Mouse (Mus musculus): ENCODE results near the gene Ulk4. TPM values are rescaled to one million over a fixed set of nuclear protein-coding genes. Genes with fewer than 3 reads are reported as not detected.

The Ulk4 gene
- polyA plus RNA-seq, 1 experiment from 2014 or later: 122 TPM

DNA sequence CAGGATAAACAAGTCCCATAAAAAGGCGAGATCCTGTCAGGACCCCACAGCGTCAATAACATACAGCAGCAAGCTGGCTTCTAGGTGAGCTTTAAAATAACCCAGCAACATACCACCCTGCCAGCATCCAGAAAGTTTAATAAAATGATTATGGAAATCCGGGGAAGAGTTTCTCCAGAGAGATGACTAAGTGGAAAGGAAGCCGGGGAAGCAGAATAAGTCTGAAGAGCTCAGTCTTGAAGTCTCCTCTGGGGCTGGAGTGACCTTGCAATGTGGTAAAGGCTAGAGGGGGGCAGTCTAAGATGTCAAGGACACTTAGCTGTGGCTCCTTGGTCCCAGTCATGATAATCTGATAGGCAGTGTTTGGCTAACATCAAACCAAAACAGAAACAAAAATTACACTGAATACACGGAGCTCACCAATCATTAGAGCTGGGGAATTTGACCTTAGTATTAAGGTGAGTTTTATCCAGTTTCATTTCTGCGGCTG is 303.9 kb downstream of the Ulk4 start:
- WGBS: 50% methylated on average over 6 of the region's 6 CpGs
- Histone ChIP-seq H3K9ac (replicated peaks; ENCODE audit: low read depth) (no peak overlapping the region), H3K4me2 (replicated peaks; ENCODE audit: low read depth, low read length) (no peak overlapping the region), H3K36me3 (ENCODE audit: insufficient read depth, low read length) (peaks cover 5% of the 10 kb centered on the region; the same call in 1 of the 2 replicates), H3K4me3 (ENCODE audit: low read depth, low read length) (no peak overlapping the region), H3K4me1 (ENCODE audit: insufficient read depth, low read depth, low read length) (peaks cover 8% of the 10 kb centered on the region; the same call in 1 of the 2 replicates), H3K9me3 (ENCODE audit: low read length) (no peaks in the 10 kb centered on the region), H3K27me3 (replicated peaks; ENCODE audit: insufficient read depth, low read length) (no peaks in the 10 kb centered on the region), H3K27ac (ENCODE audit: low read length) (no peak overlapping the region)
- ATAC-seq: no peak
- no peak for DNase-seq (ENCODE audit: low spot score)
- TF ChIP-seq EP300 (IDR thresholded peaks at IDR 0.05) (no peak), CTCF (IDR thresholded peaks at IDR 0.05) (no peak)

DNA sequence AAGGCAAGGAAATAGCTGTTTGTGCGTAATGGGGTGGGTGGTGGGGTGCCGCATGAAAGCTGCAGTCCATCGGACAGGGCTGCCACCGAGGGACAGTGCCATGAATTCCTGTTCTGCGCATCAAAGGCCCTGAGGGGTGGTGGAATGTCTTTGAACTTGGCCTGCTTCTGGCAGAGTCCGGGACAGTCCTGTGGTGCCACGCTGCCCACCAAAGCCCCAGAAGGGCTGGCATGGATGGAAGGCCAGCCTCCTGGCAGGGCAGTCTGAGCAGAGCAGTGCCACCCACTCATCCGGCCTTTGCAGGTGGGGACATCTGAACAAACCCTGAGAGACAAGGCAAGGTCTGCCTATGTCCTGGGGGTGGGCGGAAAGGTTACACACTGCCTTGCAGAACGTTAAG is 312.0 kb downstream of the Ulk4 start:
- Histone ChIP-seq H3K9ac (replicated peaks; ENCODE audit: low read depth) (no peak overlapping the region), H3K9me3 (ENCODE audit: low read length) (no peaks in the 10 kb centered on the region), H3K36me3 (ENCODE audit: insufficient read depth, low read length) (peaks cover 37% of the 10 kb centered on the region), H3K4me3 (ENCODE audit: low read depth, low read length) (no peak overlapping the region), H3K27ac (ENCODE audit: low read length) (no peak overlapping the region), H3K4me1 (ENCODE audit: insufficient read depth, low read depth, low read length) (no peaks in the 10 kb centered on the region), H3K4me2 (replicated peaks; ENCODE audit: low read depth, low read length) (no peak overlapping the region), H3K27me3 (replicated peaks; ENCODE audit: insufficient read depth, low read length) (no peaks in the 10 kb centered on the region)
- ATAC-seq: no peak
- TF ChIP-seq EP300 (IDR thresholded peaks at IDR 0.05): no peak
- TF ChIP-seq CTCF (IDR thresholded peaks at IDR 0.05): no peak
- DNase-seq (ENCODE audit: low spot score): no peak
- 84% methylated on average over 10 of the region's 10 CpGs for WGBS

DNA sequence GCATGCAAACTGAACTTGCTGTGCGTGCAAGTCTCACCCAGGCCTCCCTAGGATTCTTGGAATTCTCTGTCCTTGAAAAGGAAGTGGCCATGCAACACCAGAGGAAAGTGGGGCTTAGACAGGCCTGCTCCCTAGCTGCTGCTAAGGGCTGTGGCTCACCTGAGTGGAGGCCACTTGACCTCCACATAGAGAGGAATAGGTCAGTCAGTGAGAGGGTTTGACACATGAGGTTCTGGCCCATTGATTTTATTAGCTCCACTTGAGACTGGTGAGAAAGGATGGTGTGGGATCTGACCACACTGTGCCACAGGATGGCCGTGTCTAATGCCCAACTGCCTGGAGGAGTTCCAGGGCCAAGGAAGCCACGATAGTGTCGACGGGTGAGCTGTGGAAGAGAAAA is 312.8 kb downstream of the Ulk4 start:
- no peaks in the 10 kb centered on the region for H3K4me1 ChIP-seq (ENCODE audit: insufficient read depth, low read depth, low read length)
- no peaks in the 10 kb centered on the region for H3K27me3 ChIP-seq (replicated peaks; ENCODE audit: insufficient read depth, low read length)
- no peak overlapping the region for H3K4me3 ChIP-seq (ENCODE audit: low read depth, low read length)
- TF ChIP-seq CTCF (IDR thresholded peaks at IDR 0.05): no peak
- no peak for TF ChIP-seq EP300 (IDR thresholded peaks at IDR 0.05)
- WGBS: 63% methylated on average over 5 of the region's 5 CpGs
- H3K27ac ChIP-seq (ENCODE audit: low read length): no peak overlapping the region
- peaks cover 43% of the 10 kb centered on the region for H3K36me3 ChIP-seq (ENCODE audit: insufficient read depth, low read length)
- H3K9me3 ChIP-seq (ENCODE audit: low read length): no peaks in the 10 kb centered on the region
- ATAC-seq (no peak), DNase-seq (ENCODE audit: low spot score) (no peak)
- H3K4me2 ChIP-seq (replicated peaks; ENCODE audit: low read depth, low read length): no peak overlapping the region
- H3K9ac ChIP-seq (replicated peaks; ENCODE audit: low read depth): no peak overlapping the region

DNA sequence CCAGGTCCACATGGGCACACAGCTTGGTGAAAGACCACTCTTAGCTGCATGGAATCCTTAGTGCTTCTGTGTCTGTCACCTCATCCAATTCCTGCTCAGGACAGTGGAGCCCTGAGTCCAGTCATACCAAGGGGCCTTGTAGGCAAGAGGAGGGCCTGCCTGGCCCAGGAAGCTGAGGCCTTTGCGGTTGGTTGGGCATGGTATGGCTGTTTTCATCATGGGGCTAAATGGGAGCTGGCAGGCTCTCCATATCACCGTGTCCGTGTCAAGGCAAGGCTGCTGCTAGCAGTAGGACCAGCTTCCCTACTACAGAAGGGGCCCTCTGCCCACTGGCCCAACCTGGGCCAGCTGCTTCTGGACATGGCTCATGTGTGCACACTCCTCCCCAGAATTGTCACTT is 313.3 kb downstream of the Ulk4 start:
- H3K4me1 ChIP-seq (ENCODE audit: insufficient read depth, low read depth, low read length): no peaks in the 10 kb centered on the region

DNA sequence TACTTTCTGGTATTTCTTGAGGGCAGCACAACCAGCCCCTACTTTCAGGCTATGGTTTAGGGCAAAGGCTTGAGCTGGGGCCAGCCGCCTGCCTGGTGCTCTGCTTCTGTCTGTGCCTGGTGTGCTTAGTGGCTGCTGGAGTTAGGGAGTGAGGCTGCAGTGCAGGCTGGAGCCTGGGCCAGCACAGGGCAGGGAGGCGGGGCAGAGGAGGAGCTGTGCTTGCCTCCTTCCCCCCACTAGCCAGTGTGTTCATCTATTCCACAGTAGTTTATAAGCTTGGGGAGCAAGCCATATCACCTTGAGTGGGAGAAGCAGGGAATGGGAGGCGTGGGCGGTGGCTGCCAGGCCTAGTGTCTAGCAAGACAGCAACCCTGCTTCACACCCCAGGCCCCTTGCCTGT is 313.9 kb downstream of the Ulk4 start:
- Histone ChIP-seq H3K9me3 (ENCODE audit: low read length) (no peaks in the 10 kb centered on the region), H3K9ac (replicated peaks; ENCODE audit: low read depth) (no peak overlapping the region), H3K27me3 (replicated peaks; ENCODE audit: insufficient read depth, low read length) (no peaks in the 10 kb centered on the region), H3K4me1 (ENCODE audit: insufficient read depth, low read depth, low read length) (no peaks in the 10 kb centered on the region), H3K4me2 (replicated peaks; ENCODE audit: low read depth, low read length) (no peak overlapping the region), H3K36me3 (ENCODE audit: insufficient read depth, low read length) (peaks cover 51% of the 10 kb centered on the region), H3K4me3 (ENCODE audit: low read depth, low read length) (no peak overlapping the region), H3K27ac (ENCODE audit: low read length) (no peak overlapping the region)
- WGBS: 94% methylated on average over 4 of the region's 4 CpGs
- no peak for DNase-seq (ENCODE audit: low spot score)
- TF ChIP-seq CTCF (IDR thresholded peaks at IDR 0.05): no peak
- TF ChIP-seq EP300 (IDR thresholded peaks at IDR 0.05): no peak
- 0 out of 2 replicates have a peak, but pooled peaks have one; percentile 26 for ATAC-seq

More for the DNA sequence above, 313.3 kb downstream of the Ulk4 start:
- 87% methylated on average over 3 of the region's 3 CpGs for WGBS
- no peak overlapping the region for H3K4me3 ChIP-seq (ENCODE audit: low read depth, low read length)
- DNase-seq (ENCODE audit: low spot score) (no peak), ATAC-seq (no peak)
- no peak overlapping the region for H3K27ac ChIP-seq (ENCODE audit: low read length)
- TF ChIP-seq CTCF (IDR thresholded peaks at IDR 0.05): no peak
- no peak for TF ChIP-seq EP300 (IDR thresholded peaks at IDR 0.05)
- H3K27me3 ChIP-seq (replicated peaks; ENCODE audit: insufficient read depth, low read length): no peaks in the 10 kb centered on the region
- H3K9me3 ChIP-seq (ENCODE audit: low read length): no peaks in the 10 kb centered on the region
- no peak overlapping the region for H3K4me2 ChIP-seq (replicated peaks; ENCODE audit: low read depth, low read length)
- peaks cover 45% of the 10 kb centered on the region for H3K36me3 ChIP-seq (ENCODE audit: insufficient read depth, low read length)
- no peak overlapping the region for H3K9ac ChIP-seq (replicated peaks; ENCODE audit: low read depth)

DNA sequence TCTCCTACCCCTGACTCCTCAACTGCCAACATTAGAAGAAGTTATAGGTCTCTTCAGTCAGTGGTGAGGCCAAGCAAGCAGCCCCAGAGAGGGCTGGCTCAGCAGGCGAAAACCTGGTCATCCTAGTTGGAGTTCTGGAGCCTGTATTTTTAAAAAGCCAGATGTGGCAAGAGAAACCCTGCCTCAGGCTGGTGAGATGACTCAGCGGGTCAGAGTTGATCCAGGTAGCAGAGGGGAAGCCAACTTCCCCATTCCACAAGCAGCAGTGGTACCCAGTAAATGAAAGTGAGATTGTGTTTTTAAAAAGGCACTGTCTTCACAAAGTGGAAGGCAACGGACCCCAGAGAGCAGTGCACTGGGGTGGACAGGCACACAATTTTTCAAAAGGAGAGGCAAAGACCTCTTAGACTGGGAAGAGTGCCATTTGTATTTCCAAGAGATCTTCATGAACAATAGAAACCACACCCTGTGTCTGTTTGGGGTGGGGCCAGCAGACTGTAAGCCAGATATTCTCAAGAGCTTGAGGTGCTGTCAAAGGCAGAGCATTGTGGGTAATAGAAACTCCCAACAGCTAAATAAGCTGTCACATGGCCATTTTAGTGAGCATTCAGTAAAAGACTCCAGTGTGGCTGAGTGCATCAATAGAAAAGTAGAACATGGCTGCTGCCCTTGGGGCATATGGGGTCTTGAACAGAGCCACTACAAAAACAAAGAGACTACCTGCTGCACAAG is 314.9 kb downstream of the Ulk4 start:
- H3K4me2 ChIP-seq (replicated peaks; ENCODE audit: low read depth, low read length): no peak overlapping the region
- 55% methylated on average over 3 of the region's 3 CpGs for WGBS
- no peak overlapping the region for H3K27ac ChIP-seq (ENCODE audit: low read length)
- H3K4me3 ChIP-seq (ENCODE audit: low read depth, low read length): no peak overlapping the region
- peak; percentile 48 for ATAC-seq
- DNase-seq (ENCODE audit: low spot score): peak; percentile 62
- no peak overlapping the region for H3K9ac ChIP-seq (replicated peaks; ENCODE audit: low read depth)
- H3K27me3 ChIP-seq (replicated peaks; ENCODE audit: insufficient read depth, low read length): no peaks in the 10 kb centered on the region
- peaks cover 61% of the 10 kb centered on the region for H3K36me3 ChIP-seq (ENCODE audit: insufficient read depth, low read length)
- no peak for TF ChIP-seq CTCF (IDR thresholded peaks at IDR 0.05)
- TF ChIP-seq EP300 (IDR thresholded peaks at IDR 0.05): no peak
- no peaks in the 10 kb centered on the region for H3K9me3 ChIP-seq (ENCODE audit: low read length)
- H3K4me1 ChIP-seq (ENCODE audit: insufficient read depth, low read depth, low read length): no peaks in the 10 kb centered on the region

Data from lung, postnatal 0 days (tissue).